ENCODE assay signal across 16 mouse cellular contexts in genomic region chr16:51107421-51107820, GRCm38 (mm10).
"Had no signal": no experiment of that assay in that cellular context is flagged by ENCODE, and none has a peak within 500 bp of the region (broad histone marks: within the 10 kb centered on the region; RNA-seq: fewer than 3 reads in every experiment).

No protein-coding gene starts in this region.

- DNase-seq: liver, postnatal 0 days; lung, adult 2 months; lung, postnatal 10 days; lung, postnatal 36 days; right cerebral cortex, postnatal 14 days; thymus, adult 2 months; thymus, postnatal 25 days; thymus, postnatal 4 days had no signal

- H3K4me1 ChIP-seq: liver, embryonic 15.5 days; megakaryocyte, embryonic 14.5 days; midbrain, embryonic 12.5 days; midbrain, embryonic 15.5 days; neural tube, embryonic 12.5 days; stomach, embryonic 15.5 days had no signal

- H3K4me3 ChIP-seq: liver, embryonic 15.5 days; megakaryocyte, embryonic 14.5 days; midbrain, embryonic 12.5 days; midbrain, embryonic 15.5 days; neural tube, embryonic 12.5 days; stomach, embryonic 15.5 days had no signal

- H3K9ac ChIP-seq: liver, embryonic 15.5 days; liver, postnatal 0 days; midbrain, embryonic 12.5 days; midbrain, embryonic 15.5 days; neural tube, embryonic 12.5 days; stomach, embryonic 15.5 days had no signal

- H3K27ac ChIP-seq: liver, embryonic 15.5 days; macrophage; midbrain, embryonic 12.5 days; midbrain, embryonic 15.5 days; neural tube, embryonic 12.5 days; stomach, embryonic 15.5 days; stomach, postnatal 0 days had no signal

- H3K36me3 ChIP-seq: liver, embryonic 15.5 days; midbrain, embryonic 12.5 days; midbrain, embryonic 15.5 days; neural tube, embryonic 12.5 days; stomach, embryonic 15.5 days had no signal

- ATAC-seq: liver, postnatal 0 days; midbrain, embryonic 15.5 days had no signal

- H3K27me3 ChIP-seq: liver, embryonic 15.5 days; megakaryocyte, embryonic 14.5 days; midbrain, embryonic 12.5 days; midbrain, embryonic 15.5 days; neural tube, embryonic 12.5 days; stomach, embryonic 15.5 days had no signal

- H3K9me3 ChIP-seq: liver, embryonic 15.5 days; megakaryocyte, embryonic 14.5 days; midbrain, embryonic 12.5 days; midbrain, embryonic 15.5 days; neural tube, embryonic 12.5 days; stomach, embryonic 15.5 days had no signal

- H3K4me2 ChIP-seq: liver, embryonic 15.5 days; midbrain, embryonic 12.5 days; midbrain, embryonic 15.5 days; neural tube, embryonic 12.5 days; stomach, embryonic 15.5 days had no signal
